Mouse (Mus musculus): Measurements from ENCODE around the gene Capn5.

DNA sequence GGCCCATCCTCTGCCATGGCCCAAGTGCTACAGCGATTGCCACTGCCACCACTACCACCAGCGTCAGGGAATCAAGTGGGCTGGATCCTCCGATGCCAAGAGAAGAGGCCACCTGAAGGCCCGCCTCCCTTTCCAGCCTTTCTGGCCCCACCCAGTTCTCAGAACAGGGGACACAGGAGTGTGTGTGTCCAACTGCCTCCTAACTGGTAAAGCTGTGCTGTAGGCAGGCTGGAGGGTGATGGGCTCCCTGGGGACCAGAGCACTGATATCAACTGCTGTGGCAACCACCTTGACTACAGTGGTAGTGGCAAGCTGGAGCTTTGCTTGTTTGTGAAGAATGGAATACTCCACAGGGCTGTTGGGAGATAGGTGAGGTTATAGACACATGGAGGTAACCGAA lies 32.7 kb downstream of the Capn5 start, which contains the start of gene Omp:
- TF ChIP-seq CTCF (IDR thresholded peaks at IDR 0.05; ENCODE audit: borderline replicate concordance, control insufficient read depth, extremely low read depth, insufficient read depth, low read length, poor library complexity) (no peak), POLR2A (IDR thresholded peaks at IDR 0.05; ENCODE audit: control insufficient read depth, extremely low read depth, insufficient read depth, low read length, poor library complexity) (no peak)
